Mouse (Mus musculus): ENCODE measurements around the gene Dnmt3b. TPM values are rescaled to one million over a fixed set of nuclear protein-coding genes. Genes with fewer than 3 reads are reported as not detected.

The Dnmt3b gene
- 4.9 TPM for polyA plus RNA-seq (2017; shearing (Covaris generic))

DNA sequence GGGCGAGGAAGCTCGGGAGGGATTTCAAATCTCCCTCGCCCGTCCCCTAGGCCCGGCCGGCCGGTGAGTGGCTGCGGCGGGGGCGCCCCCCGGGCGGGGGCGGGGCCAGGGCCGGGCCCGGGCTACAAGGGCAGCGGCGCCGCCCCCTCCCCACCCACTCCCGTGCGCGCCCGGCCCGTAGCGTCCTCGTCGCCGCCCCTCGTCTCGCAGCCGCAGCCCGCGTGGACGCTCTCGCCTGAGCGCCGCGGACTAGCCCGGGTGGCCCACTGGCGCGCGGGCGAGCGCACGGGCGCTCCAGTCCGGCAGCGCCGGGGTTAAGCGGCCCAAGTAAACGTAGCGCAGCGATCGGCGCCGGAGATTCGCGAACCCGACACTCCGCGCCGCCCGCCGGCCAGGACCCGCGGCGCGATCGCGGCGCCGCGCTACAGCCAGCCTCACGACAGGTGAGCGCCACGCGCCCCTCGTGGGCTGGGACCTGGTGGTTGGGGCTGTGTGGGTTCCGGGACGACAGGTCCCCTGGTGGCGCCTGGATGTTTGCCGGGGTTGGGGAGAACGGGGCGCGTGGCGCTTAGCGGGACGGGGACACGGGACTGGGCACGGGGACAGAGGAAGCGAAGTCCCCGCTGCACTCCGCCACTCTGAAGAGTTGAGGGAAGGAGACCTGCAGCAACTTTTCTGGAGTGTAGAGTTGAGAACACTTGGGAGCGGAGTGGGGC is at the start of gene Dnmt3b:
TSS of gene Dnmt3b (plus strand) at position 153 of the 716 bp plus-strand sequence.

DNA sequence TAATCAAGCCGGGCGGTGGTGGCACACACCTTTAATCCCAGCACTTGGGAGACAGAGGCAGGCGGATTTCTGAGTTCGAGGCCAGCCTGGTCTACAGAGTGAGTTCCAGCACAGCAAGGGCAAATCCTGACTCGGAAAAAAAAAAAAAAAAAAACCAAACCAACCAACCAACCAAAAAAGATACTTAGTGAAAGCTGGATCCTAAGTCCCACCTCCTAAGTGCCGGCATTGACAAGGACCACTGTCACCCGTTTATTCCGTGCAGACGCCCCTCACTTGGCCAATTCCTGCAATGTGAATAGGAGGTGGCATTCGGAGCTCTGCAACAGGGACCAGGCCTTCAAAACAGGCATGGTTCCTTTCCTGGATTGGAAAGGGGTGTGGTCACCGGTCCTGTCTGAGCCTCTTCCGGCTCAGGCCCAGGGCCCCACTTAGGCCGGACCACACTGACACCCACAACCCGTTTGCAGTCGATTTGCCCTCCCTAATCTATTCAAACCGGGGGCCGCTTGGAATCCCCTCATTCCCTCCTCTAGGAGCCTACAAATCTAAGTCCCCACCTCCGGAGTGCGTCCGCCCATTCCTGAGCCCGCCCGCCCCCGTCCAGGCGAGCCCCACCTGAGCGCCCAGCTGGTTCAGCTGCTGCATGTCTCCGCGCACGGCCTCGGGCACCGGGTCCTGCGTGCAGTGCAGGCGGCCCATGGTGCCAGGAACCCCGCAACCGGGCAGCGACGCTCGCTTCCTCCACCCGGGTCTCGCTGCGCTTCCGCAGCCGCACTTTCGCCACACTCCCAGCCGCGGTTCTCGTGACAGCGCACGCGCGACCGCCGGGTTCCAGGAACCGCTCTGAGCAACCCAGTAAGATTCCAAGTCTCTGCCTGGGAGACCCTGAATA is 17.0 kb upstream of the Dnmt3b start, which contains the start of gene Commd7:
TSS of gene Commd7 (minus strand) at position 806 of the 895 bp plus-strand sequence.

DNA sequence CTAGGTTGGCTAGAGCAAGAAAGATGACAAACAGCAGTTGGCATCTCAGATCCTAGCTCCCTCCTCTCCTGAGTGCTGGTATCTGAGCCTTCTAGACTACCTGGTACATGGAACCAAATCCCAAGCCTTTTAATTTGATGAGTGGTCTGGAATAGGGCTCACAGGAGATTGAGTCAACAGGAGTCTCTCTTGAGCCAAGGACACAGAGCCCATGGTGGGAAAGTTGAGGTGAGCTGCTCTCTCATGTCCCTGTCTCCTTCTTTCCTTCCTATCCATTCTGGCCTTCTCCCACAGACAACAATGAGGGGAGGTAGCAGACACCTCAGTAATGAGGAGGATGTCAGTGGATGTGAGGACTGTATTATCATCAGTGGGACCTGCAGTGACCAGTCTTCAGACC is 47.1 kb downstream of the Dnmt3b start, which contains the start of gene Dnmt3c:
TSS of gene Dnmt3c (plus strand) at position 301 of the 400 bp plus-strand sequence.

Other genes starting within 250 kb of the Dnmt3b start
- gene 4930404H24Rik, start 156.7 kb upstream of the Dnmt3b start, polyA plus RNA-seq (2017; shearing (Covaris generic)) = not detected
- 0.92 TPM for gene Nol4l, start 119.5 kb upstream of the Dnmt3b start, polyA plus RNA-seq (2017; shearing (Covaris generic))
- 68.8 TPM for gene Commd7, start 16.7 kb upstream of the Dnmt3b start, polyA plus RNA-seq (2017; shearing (Covaris generic))
- gene Dnmt3c, start 47.2 kb downstream of the Dnmt3b start, polyA plus RNA-seq (2017; shearing (Covaris generic)) = not detected
- 231 TPM for gene Mapre1, start 91.8 kb downstream of the Dnmt3b start, polyA plus RNA-seq (2017; shearing (Covaris generic))
- gene Efcab8, start 130.5 kb downstream of the Dnmt3b start, polyA plus RNA-seq (2017; shearing (Covaris generic)) = not detected
- gene Sun5, start 221.6 kb downstream of the Dnmt3b start, polyA plus RNA-seq (2017; shearing (Covaris generic)) = not detected
- not detected for gene Bpifb2, start 225.6 kb downstream of the Dnmt3b start, polyA plus RNA-seq (2017; shearing (Covaris generic))

Data from effector memory CD4-positive, alpha-beta T cell, adult 5 months (primary cell).